Mouse (Mus musculus) kidney, postnatal 0 days (tissue): ENCODE measurements at regions not wholly inside any gene's neighbourhood (a gene's known extent, or its start where the extent isn't known, plus 50 kb on each side); places are given as distances from the start of the nearest gene placed in this dataset.

Source experiments
- ATAC-seq: fragments of 200-750 bp; cut with Nextera tagmentation; replicated peaks from 2 replicates; pipeline ENCODE4 v1.8.0; 2017; ENCODE audit warnings: low read depth, moderate number of reproducible peaks, moderate TSS enrichment, moderate library complexity; ENCODE audit not compliant: low FRiP score
- DNase-seq: peaks from one replicate; pipeline ENCODE4 v3.0.0-alpha.2; 2016; ENCODE audit warnings: low spot score
- H3K27ac ChIP-seq: fragments of 300-500 bp; sonication (generic); 2 replicates; pipeline ENCODE4 v1.5.1; 2014; ENCODE audit warnings: mild to moderate bottlenecking
- H3K27me3 ChIP-seq: fragments of 300-500 bp; sonication (generic); 2 replicates; pipeline ENCODE4 v1.6.1; 2014; ENCODE audit warnings: low read length, mixed read lengths; ENCODE audit not compliant: insufficient read depth
- H3K36me3 ChIP-seq: fragments of 300-500 bp; sonication (generic); 2 replicates; pipeline ENCODE4 v1.6.1; 2014; ENCODE audit warnings: low read length, mixed read lengths; ENCODE audit not compliant: insufficient read depth
- H3K4me1 ChIP-seq: fragments of 300-500 bp; sonication (generic); replicated peaks from 2 replicates; pipeline ENCODE4 v1.6.1; 2014; ENCODE audit warnings: antibody characterized with exemption, low read length, mixed read lengths; ENCODE audit not compliant: insufficient read depth
- H3K4me2 ChIP-seq: fragments of 300-500 bp; sonication (generic); 2 replicates; pipeline ENCODE4 v1.6.1; 2014; ENCODE audit warnings: mild to moderate bottlenecking, low read length, moderate library complexity, mixed read lengths
- H3K4me3 ChIP-seq: fragments of 300-500 bp; sonication (generic); replicated peaks from 2 replicates; pipeline ENCODE4 v1.5.1; 2014; ENCODE audit warnings: low read depth, low read length
- H3K9ac ChIP-seq: fragments of 300-500 bp; sonication (generic); 2 replicates; pipeline ENCODE4 v1.6.1; 2014; ENCODE audit warnings: low read depth, low read length
- H3K9me3 ChIP-seq: fragments of 300-500 bp; sonication (generic); replicated peaks from 2 replicates; pipeline ENCODE4 v1.6.1; 2016; ENCODE audit warnings: low read length, inconsistent platforms, mixed read lengths
- CTCF ChIP-seq: IDR thresholded peaks from 2 replicates; pipeline ENCODE4 v1.5.1; 2016; ENCODE audit warnings: antibody characterized with exemption, low read depth, mild to moderate bottlenecking, moderate library complexity
- WGBS: fragments of 180-500 bp; shearing (Covaris S2); extraction: QIAGEN DNeasy Blood & Tissue Kit; methylation state at CpG from one replicate; pipeline ENCODE4 v1.1.7; 2014; 5-methylcytosine and 5-hydroxymethylcytosine counted together

DNA sequence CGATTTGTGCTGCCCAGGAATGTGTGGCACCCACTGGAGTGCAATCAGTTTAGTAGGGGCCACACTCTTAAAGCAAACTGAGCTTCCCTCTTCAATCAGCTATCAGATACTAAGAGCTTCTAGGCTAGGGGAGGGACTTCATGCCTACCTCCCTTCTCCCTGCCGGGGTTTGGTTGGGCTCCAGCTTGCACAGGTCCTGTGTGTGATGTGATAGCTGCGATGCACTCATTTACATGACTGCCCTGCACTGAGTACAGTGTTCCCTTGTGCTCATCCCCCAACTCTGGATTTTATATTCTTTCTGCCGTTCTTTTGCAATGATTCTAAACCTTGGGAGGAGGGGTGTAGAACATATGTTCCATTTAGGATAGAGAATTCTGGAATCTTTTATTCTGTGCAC lies 109.5 kb downstream of the Dact1 start:
- no peaks in the 10 kb centered on the region for H3K36me3 ChIP-seq
- H3K4me3 ChIP-seq: no peak overlapping the region
- H3K27me3 ChIP-seq: no peaks in the 10 kb centered on the region
- TF ChIP-seq CTCF: no peak
- DNase-seq (peak; percentile 16), ATAC-seq (no peak)
- H3K9ac ChIP-seq: no peak overlapping the region
- H3K27ac ChIP-seq: no peak overlapping the region
- 32% methylated on average over 4 of the region's 4 CpGs for WGBS
- no peaks in the 10 kb centered on the region for H3K4me1 ChIP-seq
- 0 out of 2 replicates have a peak overlapping the region, but pooled peaks have one; percentile 4 for H3K4me2 ChIP-seq
- no peaks in the 10 kb centered on the region for H3K9me3 ChIP-seq

GRCm38 (mm10) chr12:71426023-71426719 lies 116.5 kb downstream of the Dact1 start:
- TF ChIP-seq CTCF: no peak
- 37% methylated on average over 10 of the region's 10 CpGs for WGBS
- DNase-seq: no peak
- Histone ChIP-seq H3K9me3 (no peaks in the 10 kb centered on the region), H3K4me2 (no peak overlapping the region), H3K9ac (no peak overlapping the region), H3K4me1 (no peaks in the 10 kb centered on the region), H3K4me3 (no peak overlapping the region), H3K27me3 (no peaks in the 10 kb centered on the region), H3K27ac (no peak overlapping the region), H3K36me3 (no peaks in the 10 kb centered on the region)
- no peak for ATAC-seq

DNA sequence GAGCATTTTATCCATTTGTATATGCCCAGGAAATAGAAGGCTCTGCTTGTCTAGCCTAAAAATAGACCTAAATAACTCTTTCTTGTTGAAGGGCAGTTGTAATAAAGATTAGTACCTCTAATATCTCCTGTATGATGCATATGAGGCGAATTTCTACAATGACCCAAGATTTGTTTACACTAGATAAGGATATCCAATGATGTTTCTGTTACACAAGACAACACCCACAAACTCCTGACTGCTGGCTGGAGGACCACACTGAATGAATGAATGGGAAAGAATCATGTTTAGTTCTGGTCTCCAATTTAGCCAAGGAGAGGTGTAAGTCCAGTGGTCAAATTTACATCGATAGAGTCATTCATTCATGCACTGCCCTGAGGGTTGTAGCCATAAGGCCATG lies 118.3 kb downstream of the Dact1 start:
- no peak overlapping the region for H3K4me3 ChIP-seq
- no peak for ATAC-seq

GRCm38 (mm10) chr12:71429561-71430200 lies 120.0 kb downstream of the Dact1 start:
- ATAC-seq (0 out of 2 replicates have a peak, but pooled peaks have one; percentile 52), DNase-seq (no peak)
- Histone ChIP-seq H3K4me1 (peaks cover 8% of the 10 kb centered on the region; the same call in 1 of the 2 replicates), H3K36me3 (no peaks in the 10 kb centered on the region), H3K9me3 (no peaks in the 10 kb centered on the region), H3K4me3 (no peak overlapping the region), H3K27me3 (no peaks in the 10 kb centered on the region), H3K4me2 (no peak overlapping the region), H3K9ac (no peak overlapping the region), H3K27ac (no peak overlapping the region)
- WGBS: 38% methylated on average over 13 of the region's 13 CpGs
- TF ChIP-seq CTCF: no peak

More for the DNA sequence above, 118.3 kb downstream of the Dact1 start:
- no peak overlapping the region for H3K27ac ChIP-seq
- H3K4me2 ChIP-seq: no peak overlapping the region
- H3K9me3 ChIP-seq: no peaks in the 10 kb centered on the region
- TF ChIP-seq CTCF: no peak
- DNase-seq: no peak
- no peaks in the 10 kb centered on the region for H3K27me3 ChIP-seq
- H3K4me1 ChIP-seq: no peaks in the 10 kb centered on the region
- no peaks in the 10 kb centered on the region for H3K36me3 ChIP-seq
- H3K9ac ChIP-seq: no peak overlapping the region
- WGBS: 76% methylated on average over 2 of the region's 2 CpGs

DNA sequence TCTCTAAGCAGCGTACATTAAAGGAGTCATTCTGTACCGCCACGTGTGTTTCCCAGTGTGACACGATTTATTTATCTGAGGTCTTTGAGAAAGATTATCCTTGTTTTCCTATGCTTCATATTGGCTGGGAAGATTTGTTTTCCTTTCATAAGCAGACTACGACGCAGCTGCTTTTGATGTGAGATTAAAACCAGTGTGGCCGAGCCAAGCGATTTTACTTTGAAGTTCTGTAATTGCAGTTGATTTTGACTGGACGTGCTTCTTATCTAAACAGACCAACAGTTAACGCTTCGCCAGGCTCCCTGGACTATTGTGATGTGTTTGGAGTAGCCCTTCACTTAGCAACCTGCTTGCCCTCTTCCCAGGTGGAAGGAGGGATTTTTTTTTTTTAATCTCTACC lies 120.6 kb downstream of the Dact1 start:
- H3K4me2 ChIP-seq: no peak overlapping the region
- no peak overlapping the region for H3K27ac ChIP-seq
- peaks cover 8% of the 10 kb centered on the region; the same call in 1 of the 2 replicates for H3K4me1 ChIP-seq
- peak; percentile 25 for DNase-seq
- no peak for TF ChIP-seq CTCF
- no peaks in the 10 kb centered on the region for H3K36me3 ChIP-seq
- no peak for ATAC-seq
- H3K27me3 ChIP-seq: no peaks in the 10 kb centered on the region
- no peaks in the 10 kb centered on the region for H3K9me3 ChIP-seq
- H3K9ac ChIP-seq: no peak overlapping the region
- 31% methylated on average over 11 of the region's 11 CpGs for WGBS
- H3K4me3 ChIP-seq: no peak overlapping the region

DNA sequence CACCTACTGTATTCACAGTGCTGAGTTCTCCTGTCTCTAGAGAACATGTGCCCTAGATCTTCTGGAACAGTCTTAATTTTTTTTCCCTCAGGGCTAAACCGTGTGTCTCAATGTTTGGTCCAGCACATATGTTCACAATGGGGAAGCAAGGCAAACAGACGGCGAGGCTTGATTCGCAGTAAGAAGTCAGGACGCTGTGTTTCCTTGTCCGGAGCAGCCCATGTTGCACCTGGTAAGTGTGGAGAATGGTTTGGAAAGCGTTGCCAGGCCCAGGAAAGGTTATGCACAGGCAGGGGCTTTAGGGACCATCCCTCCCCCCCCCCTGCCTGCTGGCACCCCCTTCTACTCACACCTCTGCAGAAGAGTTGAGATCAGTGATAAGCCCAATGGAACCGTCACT lies 121.4 kb downstream of the Dact1 start:
- no peak overlapping the region for H3K9ac ChIP-seq
- H3K4me1 ChIP-seq: peaks cover 8% of the 10 kb centered on the region; the same call in 1 of the 2 replicates
- no peak overlapping the region for H3K4me3 ChIP-seq
- no peaks in the 10 kb centered on the region for H3K27me3 ChIP-seq
- no peaks in the 10 kb centered on the region for H3K36me3 ChIP-seq
- no peak overlapping the region for H3K4me2 ChIP-seq
- H3K27ac ChIP-seq: no peak overlapping the region
- ATAC-seq (no peak), DNase-seq (no peak)
- TF ChIP-seq CTCF: no peak
- H3K9me3 ChIP-seq: no peaks in the 10 kb centered on the region
- 82% methylated on average over 8 of the region's 8 CpGs for WGBS
